Mouse (Mus musculus): ENCODE results near the gene Rer1.

DNA sequence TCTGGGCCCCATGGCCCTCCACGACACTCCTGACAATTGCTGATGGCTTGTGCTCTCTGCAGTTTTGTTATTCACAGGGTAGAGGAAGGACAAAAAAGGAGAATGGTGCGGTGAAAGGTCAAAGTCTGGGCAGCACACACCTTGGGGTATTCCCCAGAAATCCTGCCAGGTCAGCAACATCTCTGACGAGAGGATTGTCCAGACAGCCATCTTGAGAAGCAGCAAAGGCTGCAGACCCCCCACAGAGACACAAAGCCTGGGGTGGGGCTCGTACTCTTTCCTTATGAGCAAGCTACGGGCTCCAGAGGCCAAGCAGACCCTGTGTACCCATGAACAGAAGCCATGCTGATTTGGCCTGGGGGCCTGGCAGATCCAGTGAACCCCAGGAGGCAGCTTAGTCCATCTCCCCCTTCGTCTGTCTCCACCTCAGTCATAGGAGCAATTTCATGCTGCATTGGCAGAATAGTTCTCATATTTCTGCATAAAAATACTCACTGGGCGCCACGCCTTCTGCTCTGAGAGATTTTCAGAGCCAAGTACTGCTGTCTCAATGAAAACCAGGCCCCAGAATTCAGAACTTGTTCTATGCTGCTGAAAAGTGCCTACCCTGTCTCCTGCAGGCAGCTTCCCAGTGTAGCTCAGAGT, 27.7 kb upstream of the Rer1 start:
- no peak for TF ChIP-seq CTCF (IDR thresholded peaks at IDR 0.05; ENCODE audit: borderline replicate concordance, extremely low read depth, insufficient read depth, insufficient read length)
- TF ChIP-seq POLR2A (IDR thresholded peaks at IDR 0.05; ENCODE audit: borderline replicate concordance, extremely low read depth, insufficient read depth, insufficient read length, poor library complexity, severe bottlenecking) = no peak

All from brain, embryonic 14.5 days (tissue).